Mouse (Mus musculus): ENCODE measurements around the gene Cd40.

Gene Cd40

GRCm38 (mm10) chr2:165102920-165103319 is 47.5 kb downstream of the Cd40 start:
- DNase-seq (ENCODE audit: low read depth, low spot score) = peak; percentile 30

GRCm38 (mm10) chr2:165105513-165106079 is 50.2 kb downstream of the Cd40 start:
- no peak for DNase-seq (ENCODE audit: low read depth, low spot score)

- peak; percentile 72 for DNase-seq (ENCODE audit: low read depth, low spot score)
Observed at GRCm38 (mm10) chr2:165106585-165106984, 51.2 kb downstream of the Cd40 start.

GRCm38 (mm10) chr2:165112149-165112548 is 56.7 kb downstream of the Cd40 start:
- peak; percentile 82 for DNase-seq (ENCODE audit: low read depth, low spot score)

- DNase-seq (ENCODE audit: low read depth, low spot score) = peak; percentile 82
Observed at GRCm38 (mm10) chr2:165113733-165114132, 58.3 kb downstream of the Cd40 start.

- no peak for DNase-seq (ENCODE audit: low read depth, low spot score)
Observed at GRCm38 (mm10) chr2:165120765-165121164, 65.3 kb downstream of the Cd40 start.

- no peak for DNase-seq (ENCODE audit: low read depth, low spot score)
Observed at GRCm38 (mm10) chr2:165121206-165121840, 65.9 kb downstream of the Cd40 start.

Measured in A20 (cell line).